Mouse (Mus musculus) retina, postnatal 7 days (tissue): ENCODE measurements around the gene Fate1.
"Not testable (repeated sequence)": the region's sequence is repeated elsewhere in the genome, so short reads cannot be mapped to it uniquely, and the experiment has no call there.

Source experiments
- DNase-seq: peaks from one replicate; pipeline ENCODE4 v3.0.0-alpha.2; 2012; ENCODE audit warnings: low read depth, low spot score

Fate1 gene

GRCm38 (mm10) chrX:71972686-71973085 lies at the start of gene Fate1:
Fate1 (plus strand) TSS chrX:71972986.
- no peak for DNase-seq

DNA sequence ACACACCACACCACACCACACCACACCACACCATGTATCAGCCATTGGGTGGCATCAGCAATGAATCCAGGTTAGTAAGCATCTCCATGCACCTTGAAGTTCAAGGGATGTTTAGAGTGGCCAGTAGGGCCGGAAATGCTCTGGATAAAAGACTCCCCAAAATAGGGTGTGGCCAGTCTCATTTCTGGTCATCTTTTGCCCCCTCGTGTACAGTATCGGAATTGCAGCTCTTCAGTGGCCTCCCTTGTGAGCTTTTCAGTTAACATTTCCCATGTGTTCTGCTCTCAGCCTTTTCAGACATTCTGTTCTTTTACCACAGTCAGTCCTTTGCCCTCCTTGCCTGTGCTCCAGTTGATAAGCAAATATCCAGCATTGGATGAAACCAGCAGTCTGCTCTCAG lies 26.2 kb upstream of the Fate1 start:
- peak; percentile 29 for DNase-seq

GRCm38 (mm10) chrX:71958366-71958765 lies 14.4 kb upstream of the Fate1 start:
- DNase-seq = no peak

- DNase-seq = peak; percentile 14
Observed at GRCm38 (mm10) chrX:71962073-71963051, 10.4 kb upstream of the Fate1 start, which contains the start of gene Prrg3. Prrg3 (plus strand) TSS chrX:71962624.

- DNase-seq = no peak
Observed at GRCm38 (mm10) chrX:71963275-71963912, 9.4 kb upstream of the Fate1 start.

DNA sequence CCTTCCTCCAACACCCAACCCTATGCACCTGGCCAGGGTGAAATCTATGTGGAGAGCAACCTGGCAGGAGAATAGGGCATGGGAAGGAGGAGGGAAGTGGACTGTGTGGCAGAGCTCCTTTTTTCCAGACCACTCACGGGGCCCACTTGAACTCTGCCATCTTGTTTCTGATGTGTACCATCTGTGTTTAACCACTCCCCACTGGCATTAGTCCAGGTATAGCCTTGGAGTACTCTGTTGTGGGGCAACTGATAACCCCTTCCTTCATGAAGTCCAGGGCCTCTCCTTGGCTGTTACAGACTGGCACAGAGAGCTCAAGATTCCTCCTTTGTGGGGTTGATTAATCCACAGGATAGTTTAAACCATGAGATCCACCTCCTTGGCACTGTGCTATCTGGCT lies 4.6 kb upstream of the Fate1 start:
- no peak for DNase-seq

DNA sequence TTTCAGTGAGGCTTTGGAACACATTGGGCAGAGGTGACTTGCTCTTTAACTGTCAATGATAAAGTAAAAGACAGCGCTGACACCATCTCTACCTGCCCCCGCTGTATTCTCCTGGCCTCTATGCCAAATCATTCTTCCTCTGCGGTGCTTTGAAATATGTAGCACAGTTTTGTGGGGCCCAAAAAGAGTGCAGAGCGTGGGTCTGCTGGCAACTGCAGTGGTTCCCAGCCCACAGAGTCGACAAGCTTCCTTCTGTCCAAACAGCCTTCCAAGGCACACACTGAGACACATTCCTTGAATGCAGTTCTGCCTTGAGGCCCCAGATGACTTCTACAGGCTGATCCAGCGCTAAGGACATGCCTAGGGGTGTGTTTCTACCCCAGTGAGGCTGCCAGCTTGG lies 4.0 kb upstream of the Fate1 start:
- no peak for DNase-seq

DNA sequence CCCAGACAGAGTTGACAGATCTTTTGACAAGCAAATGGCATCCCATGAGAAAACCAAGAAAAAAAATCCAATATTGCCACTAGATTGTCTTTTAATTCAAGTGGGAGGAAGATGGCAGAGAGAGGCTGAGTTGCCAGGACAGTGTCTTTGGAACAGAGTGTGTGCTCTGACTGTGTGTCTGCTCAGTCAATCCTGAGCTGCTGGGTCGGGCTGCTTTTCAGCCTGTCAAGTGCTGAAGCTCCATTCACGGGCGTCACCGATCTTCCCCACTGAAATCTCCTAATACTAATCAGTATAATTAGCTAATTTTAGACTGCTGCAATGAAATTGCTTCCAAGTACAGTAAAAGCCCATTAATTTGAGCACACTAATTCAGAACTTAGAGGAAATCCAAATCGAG lies 1.5 kb upstream of the Fate1 start:
- no peak for DNase-seq

DNA sequence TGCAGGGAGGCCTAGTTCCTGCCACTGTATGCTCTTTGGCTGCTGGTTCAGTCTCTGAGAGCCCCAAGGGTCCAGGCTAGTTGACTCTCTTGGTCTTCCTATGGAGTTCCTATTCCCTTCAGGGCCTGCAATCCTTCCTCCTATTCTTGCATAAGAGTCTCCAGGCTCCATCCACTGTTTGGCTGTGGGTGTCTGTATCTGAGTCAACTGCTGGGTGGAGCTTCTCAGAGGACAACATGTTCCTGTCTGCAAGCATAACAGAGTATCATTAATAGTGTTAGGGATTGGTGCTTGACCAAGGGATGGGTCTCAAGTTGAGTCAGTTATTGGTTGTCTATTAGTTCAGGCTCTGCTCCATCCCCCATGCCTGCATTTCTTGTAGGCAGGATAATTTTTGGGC lies 4.9 kb downstream of the Fate1 start:
- DNase-seq = not testable (repeated sequence)

- no peak for DNase-seq
Observed at GRCm38 (mm10) chrX:71980443-71980842, 7.7 kb downstream of the Fate1 start.

DNA sequence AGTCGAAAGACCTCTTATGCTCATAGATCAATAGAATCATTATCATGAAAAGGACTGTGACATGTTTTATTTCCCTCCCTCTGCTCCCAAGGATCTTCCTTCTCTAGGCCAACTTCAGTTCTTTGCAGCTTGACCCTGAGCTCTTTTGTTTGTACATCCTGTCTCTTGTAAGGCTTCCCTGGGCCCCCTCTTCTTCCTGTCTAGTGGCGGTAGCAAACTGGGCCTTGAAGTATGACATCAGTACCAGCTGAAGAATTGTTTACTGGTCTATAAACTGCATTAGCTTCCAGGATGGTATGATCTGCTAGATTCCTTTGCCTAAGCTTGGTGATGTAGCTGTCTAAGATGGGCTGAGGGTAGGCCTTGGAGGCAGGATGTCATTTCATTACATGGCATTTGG lies 8.5 kb downstream of the Fate1 start:
- no peak for DNase-seq

- DNase-seq = no peak
Observed at GRCm38 (mm10) chrX:71983205-71983604, 10.4 kb downstream of the Fate1 start.

DNA sequence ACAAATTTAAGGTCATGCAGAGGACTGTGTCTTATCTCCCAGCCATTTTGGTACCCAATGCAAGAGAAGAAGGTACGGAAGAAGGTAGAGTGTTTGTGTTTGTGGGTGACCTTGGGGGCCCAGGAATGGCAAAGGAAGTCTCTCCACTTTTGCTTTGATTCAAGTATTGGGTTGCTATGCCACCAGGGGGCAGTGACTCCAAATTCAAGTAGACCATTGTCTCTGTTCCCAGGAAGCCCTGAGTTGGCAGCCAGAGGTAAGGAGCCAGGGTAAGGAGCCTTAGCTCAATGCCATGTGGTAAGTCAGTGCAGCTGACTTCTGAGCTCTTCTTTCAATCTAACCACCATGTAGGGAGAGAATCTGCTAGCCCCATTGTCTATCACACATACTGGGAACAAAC lies 11.0 kb downstream of the Fate1 start:
- DNase-seq = no peak

DNA sequence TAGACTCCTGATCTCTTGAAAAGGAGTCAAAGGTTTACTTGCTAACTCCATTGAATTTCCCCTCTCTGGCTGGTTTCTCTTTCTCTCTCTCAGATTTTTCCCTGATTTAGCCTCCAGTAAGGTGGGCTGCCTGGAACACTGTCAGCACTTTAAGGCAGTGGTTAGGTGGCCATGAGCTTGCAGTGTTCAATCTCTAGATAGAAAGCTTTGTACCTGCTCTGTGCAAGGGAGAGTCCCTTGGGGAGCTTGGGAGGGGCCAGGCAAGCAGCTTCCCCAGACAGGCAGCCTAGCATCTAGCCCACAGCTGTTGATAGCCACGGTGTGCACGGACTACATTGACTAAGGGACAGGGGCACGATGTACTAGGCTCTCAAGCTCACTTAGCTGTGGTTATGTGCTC lies 18.8 kb downstream of the Fate1 start, which contains the start of gene Cnga2:
Gene Cnga2 (plus strand): TSS at position 301 of the 400 bp plus-strand sequence.
- no peak for DNase-seq

GRCm38 (mm10) chrX:71995972-71996371 lies 23.2 kb downstream of the Fate1 start:
- DNase-seq = no peak

GRCm38 (mm10) chrX:72009930-72010329 lies 37.1 kb downstream of the Fate1 start:
- no peak for DNase-seq

- no peak for DNase-seq
Observed at GRCm38 (mm10) chrX:72012236-72012635, 39.5 kb downstream of the Fate1 start.

GRCm38 (mm10) chrX:72012804-72013203 lies 40.0 kb downstream of the Fate1 start:
- DNase-seq = no peak

DNA sequence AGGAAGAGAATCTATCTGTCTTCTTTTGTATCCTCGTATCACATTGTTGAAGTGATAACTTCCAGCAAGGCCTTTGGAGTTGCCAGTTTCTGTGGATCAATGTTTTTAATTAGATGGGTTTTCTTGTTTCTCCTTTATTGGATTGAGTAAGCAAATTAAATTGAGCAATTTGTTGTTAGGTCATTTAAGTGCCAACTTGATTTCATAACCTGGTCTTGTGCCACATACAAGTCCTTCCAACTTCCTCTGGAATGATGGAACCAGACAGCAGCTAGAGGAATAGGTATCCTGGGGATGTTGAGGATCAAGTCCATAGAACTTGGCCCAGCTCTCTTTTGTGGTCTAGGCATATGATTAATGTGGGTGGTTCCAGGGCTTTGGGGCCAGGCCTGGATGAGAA lies 49.5 kb downstream of the Fate1 start:
- DNase-seq = no peak

- DNase-seq = peak; percentile 14
Observed at GRCm38 (mm10) chrX:72022750-72023398, 50.1 kb downstream of the Fate1 start.

DNA sequence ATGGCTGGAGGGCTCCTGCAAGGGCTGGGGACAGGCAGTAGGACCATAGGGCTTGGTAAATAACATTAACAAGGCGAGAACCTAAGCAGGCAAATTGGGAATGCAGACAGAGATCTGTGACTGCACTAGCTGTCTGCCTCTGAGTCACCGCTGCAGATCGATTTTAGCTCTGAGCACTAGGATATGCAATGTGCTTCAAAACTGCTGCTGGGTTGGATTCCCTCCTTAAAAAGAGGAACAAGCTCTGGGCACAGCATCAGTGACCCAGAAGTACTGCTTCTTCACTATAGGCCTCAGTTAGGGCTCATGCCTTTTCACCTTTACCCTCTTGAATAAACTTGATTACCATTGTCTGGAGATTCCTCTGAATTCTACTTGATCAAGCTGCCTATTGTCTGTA lies 50.8 kb downstream of the Fate1 start:
- DNase-seq = no peak
